Mouse (Mus musculus) ES-Bruce4 (cell line): ENCODE results near the gene Vmn2r85. TPM values are rescaled to one million over a fixed set of nuclear protein-coding genes. Genes with fewer than 3 reads are reported as not detected.

ENCODE experiments used
- H3K27ac ChIP-seq: 2 replicates; pipeline ENCODE4 v1.5.1; 2012; ENCODE audit warnings: low read length, inconsistent platforms; ENCODE audit not compliant: insufficient read depth
- H3K27me3 ChIP-seq: 2 replicates; pipeline ENCODE4 v1.6.1; 2012; ENCODE audit warnings: mild to moderate bottlenecking, low read length, inconsistent platforms; ENCODE audit not compliant: control insufficient read depth, poor library complexity, insufficient read depth, severe bottlenecking
- H3K36me3 ChIP-seq: 2 replicates; pipeline ENCODE4 v1.6.1; 2012; ENCODE audit warnings: inconsistent platforms, mild to moderate bottlenecking, low read length, moderate library complexity; ENCODE audit not compliant: control insufficient read depth, poor library complexity, insufficient read depth, severe bottlenecking
- H3K4me1 ChIP-seq: one replicate; pipeline ENCODE4 v1.8.1; 2011; ENCODE audit warnings: low read length; ENCODE audit not compliant: control insufficient read depth, insufficient read depth
- H3K4me3 ChIP-seq: 2 replicates; pipeline ENCODE4 v1.5.1; 2011; ENCODE audit warnings: low read depth, mild to moderate bottlenecking, low read length
- H3K9ac ChIP-seq: 2 replicates; pipeline ENCODE4 v1.6.1; 2012; ENCODE audit warnings: low read depth, mild to moderate bottlenecking, inconsistent platforms; ENCODE audit not compliant: poor library complexity, severe bottlenecking
- H3K9me3 ChIP-seq: replicated peaks from 2 replicates; pipeline ENCODE4 v1.6.1; 2012; ENCODE audit warnings: mild to moderate bottlenecking, low read length, inconsistent platforms; ENCODE audit not compliant: control insufficient read depth, poor library complexity, insufficient read depth, severe bottlenecking
- CTCF ChIP-seq: IDR thresholded peaks from one replicate; pipeline ENCODE4 v1.8.1; 2011; ENCODE audit warnings: low read depth, low read length
- EP300 ChIP-seq: IDR thresholded peaks from 2 replicates; pipeline ENCODE4 v1.6.1; 2011; ENCODE audit warnings: low read depth, low read length; ENCODE audit not compliant: insufficient read depth
- POLR2A ChIP-seq: IDR thresholded peaks from one replicate; pipeline ENCODE4 v1.8.1; 2011; ENCODE audit warnings: low read length; ENCODE audit not compliant: insufficient read depth
- polyA plus RNA-seq: library from polyadenylated mRNA; stranded (reverse); fragments of >200 nt; gene quantifications from 2 replicates; pipeline ENCODE4 v1.2.4, GENCODE M21; 2011; ENCODE audit warnings: low read depth; ENCODE audit not compliant: missing spikeins, insufficient read depth, insufficient read length

Vmn2r85 gene
- polyA plus RNA-seq, 1 experiment, result not detected

DNA sequence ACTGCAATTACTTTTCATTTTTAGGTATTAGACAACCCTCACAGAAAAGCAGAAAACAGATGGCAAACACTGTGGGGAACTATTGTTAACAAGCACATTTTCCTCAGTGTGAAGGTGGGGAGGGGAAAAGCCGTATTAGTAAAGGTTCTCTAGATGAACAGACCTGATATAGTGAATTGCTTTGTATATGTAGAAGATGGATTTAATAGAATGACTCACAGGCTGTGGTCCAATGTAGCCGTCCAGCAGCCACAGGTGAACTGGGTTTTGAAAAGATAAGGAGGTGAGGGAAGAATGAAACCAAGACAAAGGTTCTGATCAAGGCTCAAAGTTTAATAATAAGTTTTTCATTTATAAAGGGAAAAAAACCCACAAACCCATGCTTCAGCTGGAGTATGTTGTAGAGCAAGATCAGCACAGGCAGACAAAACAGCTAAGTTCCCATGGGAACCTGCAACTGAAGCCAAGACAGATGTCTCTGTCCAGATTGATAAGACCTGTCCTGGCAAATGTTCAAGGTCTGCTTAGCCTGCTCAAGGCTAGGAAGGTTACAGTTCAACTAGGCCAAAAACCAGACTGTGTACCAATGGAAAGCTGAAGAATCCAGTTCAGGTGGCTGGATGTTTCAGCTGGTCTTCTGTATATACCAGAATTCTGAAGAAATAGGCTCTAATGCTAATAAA, 56.9 kb downstream of the Vmn2r85 start:
- Histone ChIP-seq H3K27me3 (no peaks in the 10 kb centered on the region), H3K9ac (no peak overlapping the region), H3K9me3 (peaks cover 14% of the 10 kb centered on the region), H3K4me3 (no peak overlapping the region), H3K4me1 (no peaks in the 10 kb centered on the region), H3K27ac (no peak overlapping the region), H3K36me3 (no peaks in the 10 kb centered on the region)
- no peak for TF ChIP-seq EP300
- TF ChIP-seq CTCF, result no peak
- TF ChIP-seq POLR2A, result no peak

DNA sequence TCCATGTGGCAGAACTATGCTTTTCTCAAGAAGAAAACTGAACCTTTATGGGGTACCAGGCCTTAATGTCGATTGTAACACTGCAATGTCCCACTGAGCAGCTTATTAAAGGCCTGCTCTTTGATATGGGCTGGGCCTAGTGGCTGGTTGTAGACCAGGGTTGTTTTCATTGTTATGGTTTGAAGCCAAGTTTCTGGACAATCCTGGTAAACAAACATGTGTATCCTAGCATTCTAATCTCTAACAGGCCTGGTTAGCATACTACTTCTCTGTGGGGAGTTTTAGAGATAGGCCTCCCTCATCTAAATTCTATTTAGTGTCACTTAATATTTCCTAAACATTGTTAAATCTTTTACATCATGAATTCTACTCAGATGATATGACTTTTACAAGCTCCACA, 57.9 kb downstream of the Vmn2r85 start:
- H3K4me3 ChIP-seq, result no peak overlapping the region
- peaks cover 14% of the 10 kb centered on the region for H3K9me3 ChIP-seq
- no peaks in the 10 kb centered on the region for H3K36me3 ChIP-seq
- TF ChIP-seq CTCF, result no peak
- TF ChIP-seq POLR2A, result no peak
- no peak for TF ChIP-seq EP300
- H3K27ac ChIP-seq, result no peak overlapping the region
- no peaks in the 10 kb centered on the region for H3K27me3 ChIP-seq
- no peak overlapping the region for H3K9ac ChIP-seq
- H3K4me1 ChIP-seq, result no peaks in the 10 kb centered on the region

DNA sequence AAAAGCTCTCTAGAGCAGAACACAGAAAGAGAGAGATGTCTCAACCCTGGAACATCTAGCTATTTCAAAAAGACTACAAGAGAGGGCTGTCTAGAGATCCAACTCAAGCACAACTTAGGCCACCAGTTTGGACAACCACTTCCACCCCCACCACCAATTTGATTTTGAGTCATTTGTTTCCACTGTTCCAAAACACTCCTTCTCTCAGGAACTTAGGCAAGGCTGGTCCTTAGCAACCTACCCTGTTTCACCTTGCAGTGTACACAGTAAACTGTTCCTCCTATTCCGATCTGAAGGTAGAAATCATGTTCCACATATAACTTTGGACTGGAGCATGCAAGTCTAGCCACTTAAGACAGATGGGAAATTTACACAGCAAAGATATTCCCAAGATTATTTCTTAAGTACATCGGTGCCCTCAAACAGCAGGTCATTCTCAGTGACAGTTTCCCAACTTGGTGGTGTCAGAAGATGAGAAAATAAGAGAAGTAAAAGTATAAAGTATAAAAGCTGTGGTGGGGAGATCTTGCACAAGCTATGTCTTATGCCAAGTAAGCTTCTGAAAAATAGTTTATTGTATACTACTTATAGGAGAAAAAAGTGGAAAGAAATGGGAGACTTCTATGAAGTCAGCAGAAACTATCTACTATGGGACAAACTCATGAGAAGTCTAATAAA, 59.4 kb downstream of the Vmn2r85 start:
- no peak overlapping the region for H3K9ac ChIP-seq
- no peak for TF ChIP-seq POLR2A
- no peak for TF ChIP-seq CTCF
- TF ChIP-seq EP300, result no peak
- no peak overlapping the region for H3K4me3 ChIP-seq
- H3K4me1 ChIP-seq, result no peaks in the 10 kb centered on the region
- no peak overlapping the region for H3K27ac ChIP-seq
- no peaks in the 10 kb centered on the region for H3K27me3 ChIP-seq
- H3K9me3 ChIP-seq, result peaks cover 14% of the 10 kb centered on the region
- no peaks in the 10 kb centered on the region for H3K36me3 ChIP-seq

DNA sequence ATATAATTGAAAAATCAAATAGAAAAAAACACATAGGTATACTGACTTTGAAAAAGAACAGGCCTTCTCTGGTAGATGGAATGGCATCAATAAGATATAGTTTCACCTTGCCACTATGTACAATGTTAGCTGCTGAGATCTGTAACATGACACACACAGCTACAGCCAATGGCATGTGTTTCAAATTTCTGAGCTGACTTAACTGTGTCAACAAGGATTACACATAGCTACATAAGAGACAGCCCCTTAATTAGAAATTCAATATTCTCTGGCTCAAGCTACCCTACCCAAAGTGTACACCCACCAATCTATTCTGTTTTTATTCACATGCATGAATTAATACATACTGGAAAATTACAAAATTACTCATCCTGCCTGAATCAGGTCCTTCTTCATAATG, 61.1 kb downstream of the Vmn2r85 start:
- TF ChIP-seq CTCF (no peak), POLR2A (no peak), EP300 (no peak)
- Histone ChIP-seq H3K9ac (no peak overlapping the region), H3K27me3 (no peaks in the 10 kb centered on the region), H3K36me3 (no peaks in the 10 kb centered on the region), H3K4me1 (no peaks in the 10 kb centered on the region), H3K9me3 (peaks cover 14% of the 10 kb centered on the region), H3K27ac (no peak overlapping the region), H3K4me3 (no peak overlapping the region)

DNA sequence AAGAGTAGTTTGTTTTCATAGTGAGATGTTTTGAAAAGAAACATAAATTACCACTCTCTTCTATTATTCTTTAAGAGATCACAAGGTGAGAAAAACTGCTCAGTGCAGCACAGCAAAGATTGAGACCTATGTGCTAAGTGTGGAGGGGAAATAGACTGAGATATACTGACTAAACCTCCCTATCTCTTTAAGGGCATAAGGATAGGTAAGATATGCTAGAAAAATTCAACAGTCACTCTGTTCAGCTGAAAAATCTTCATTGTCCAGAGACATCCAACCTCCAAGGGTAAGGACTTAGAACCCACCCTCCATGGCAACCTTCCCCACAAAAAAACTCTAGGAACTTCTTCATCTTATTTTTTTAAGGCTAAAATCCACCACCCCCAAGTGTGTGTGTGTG, 64.7 kb downstream of the Vmn2r85 start:
- Histone ChIP-seq H3K9me3 (no peaks in the 10 kb centered on the region; the same call in 1 of the 2 replicates), H3K36me3 (no peaks in the 10 kb centered on the region), H3K27me3 (no peaks in the 10 kb centered on the region), H3K4me1 (no peaks in the 10 kb centered on the region), H3K27ac (no peak overlapping the region), H3K4me3 (no peak overlapping the region), H3K9ac (no peak overlapping the region)
- TF ChIP-seq POLR2A (no peak), EP300 (no peak), CTCF (no peak)

Other genes with a start within 250 kb of the Vmn2r85 start
- not detected in 2 replicates for gene Olfr826, start 245.5 kb downstream of the Vmn2r85 start, polyA plus RNA-seq
- gene Olfr827, start 215.3 kb downstream of the Vmn2r85 start, polyA plus RNA-seq, result not detected in 2 replicates
- not detected in 2 replicates for gene Neurod4, start 149.5 kb downstream of the Vmn2r85 start, polyA plus RNA-seq
- gene Tespa1, start 106.8 kb downstream of the Vmn2r85 start, polyA plus RNA-seq, result not detected in 2 replicates
- 0.11 TPM in 1 of 2 replicates, not detected in the other for gene Vmn2r84, start 35.4 kb downstream of the Vmn2r85 start, polyA plus RNA-seq
- 0.12 TPM in 2 replicates for gene Vmn2r86, start 26.3 kb upstream of the Vmn2r85 start, polyA plus RNA-seq
- not detected in 2 replicates for gene Vmn2r87, start 67.7 kb upstream of the Vmn2r85 start, polyA plus RNA-seq